18 mouse cellular contexts compared by ENCODE assay signal in genomic region chr9:14983141-14983540, GRCm38 (mm10).
"Had no signal": no experiment of that assay in that cellular context is flagged by ENCODE, and none has a peak within 500 bp of the region (broad histone marks: within the 10 kb centered on the region; RNA-seq: fewer than 3 reads in every experiment).

No protein-coding gene starts in this region.

- H3K27ac ChIP-seq: liver, embryonic 15.5 days; lung, embryonic 15.5 days; macrophage; midbrain, embryonic 13.5 days; midbrain, embryonic 15.5 days; neural tube, embryonic 13.5 days; neural tube, embryonic 15.5 days; stomach, embryonic 15.5 days; stomach, postnatal 0 days had no signal

- H3K4me1 ChIP-seq: liver, embryonic 15.5 days; lung, embryonic 15.5 days; midbrain, embryonic 13.5 days; midbrain, embryonic 15.5 days; neural tube, embryonic 13.5 days; neural tube, embryonic 15.5 days; stomach, embryonic 15.5 days had no signal

- H3K9me3 ChIP-seq: liver, embryonic 15.5 days; lung, embryonic 15.5 days; midbrain, embryonic 13.5 days; midbrain, embryonic 15.5 days; neural tube, embryonic 13.5 days; neural tube, embryonic 15.5 days; stomach, embryonic 15.5 days had no signal

- DNase-seq: liver, postnatal 0 days; lung, adult 2 months; lung, postnatal 14 days; lung, postnatal 36 days; retina, postnatal 1 day; right cerebral cortex, adult 18-20 months; thymus, postnatal 25 days; thymus, postnatal 4 days had no signal

- H3K27me3 ChIP-seq: liver, embryonic 15.5 days; lung, embryonic 15.5 days; midbrain, embryonic 13.5 days; midbrain, embryonic 15.5 days; neural tube, embryonic 13.5 days; neural tube, embryonic 15.5 days; stomach, embryonic 15.5 days had no signal

- H3K36me3 ChIP-seq: liver, embryonic 15.5 days; lung, embryonic 15.5 days; midbrain, embryonic 13.5 days; midbrain, embryonic 15.5 days; neural tube, embryonic 13.5 days; neural tube, embryonic 15.5 days; stomach, embryonic 15.5 days had no signal

- H3K9ac ChIP-seq: liver, embryonic 15.5 days; liver, postnatal 0 days; lung, embryonic 15.5 days; midbrain, embryonic 13.5 days; midbrain, embryonic 15.5 days; neural tube, embryonic 13.5 days; neural tube, embryonic 15.5 days; stomach, embryonic 15.5 days had no signal

- H3K4me3 ChIP-seq: liver, embryonic 15.5 days; lung, embryonic 15.5 days; megakaryocyte, embryonic 14.5 days; midbrain, embryonic 13.5 days; midbrain, embryonic 15.5 days; neural tube, embryonic 13.5 days; neural tube, embryonic 15.5 days; stomach, embryonic 15.5 days had no signal
